Mouse (Mus musculus) heart, postnatal 36 days (tissue): ENCODE results near the gene Tuba8. TPM values are rescaled to one million over a fixed set of nuclear protein-coding genes. Genes with fewer than 3 reads are reported as not detected.

Experiments
- DNase-seq, 2 experiments: peaks; one replicate each; pipeline ENCODE4 v3.0.0; 2021 to 2022
- intact Hi-C: fragments of 180-260 bp; cut with DNase I; formaldehyde crosslinking; loops from one replicate; pipeline ENCODE4 v1.15.1; 2025
- total RNA-seq, 2 experiments: library from RNA; stranded (reverse); gene quantifications; 2 replicates each; pipeline ENCODE4 v1.2.3; 2021

The Tuba8 gene
- total RNA-seq, 2 experiments from 2014 or later: 94.4 to 144 TPM

DNA sequence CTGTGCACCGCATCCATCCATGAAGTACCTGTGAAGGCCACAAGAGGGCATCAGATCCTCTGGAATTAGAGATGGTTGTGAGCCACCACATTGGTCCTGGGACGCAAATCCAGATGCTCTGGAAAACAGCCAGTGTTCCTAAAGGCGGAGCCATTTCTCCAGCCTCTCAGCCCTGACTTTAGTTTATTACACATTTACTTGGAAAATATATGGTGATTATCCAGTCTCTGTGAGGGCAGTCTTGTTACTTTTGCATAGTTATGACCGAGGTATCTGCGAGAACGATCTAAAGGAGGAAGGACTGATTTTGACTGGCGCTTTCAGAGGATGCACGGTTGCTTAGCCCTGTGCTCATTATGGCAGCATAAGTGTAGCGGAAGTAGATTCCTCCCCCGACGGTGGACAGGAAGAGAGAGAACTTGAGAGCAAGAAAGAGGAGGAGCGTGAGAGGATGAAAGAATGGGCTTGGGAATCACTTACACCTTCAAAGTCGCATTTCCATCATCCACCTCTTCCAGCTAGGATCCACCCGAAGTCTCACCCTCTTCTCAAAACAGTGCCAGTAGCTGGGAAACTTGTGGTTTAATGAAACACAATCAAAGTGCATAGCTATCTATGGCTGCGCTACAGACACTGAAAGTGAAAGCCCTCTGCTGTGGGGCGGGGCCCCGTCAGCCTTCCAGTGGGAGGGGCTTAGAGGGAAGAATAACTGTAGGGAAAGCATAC lies 61.7 kb downstream of the Tuba8 start:
- DNase-seq: peak; percentile 84 to 86
- intact Hi-C loops: loop anchor here (1.0 to 5.0 kb wide), 6 partner anchors 27 to 340 kb away; partner anchors contain the start of gene Usp18

DNA sequence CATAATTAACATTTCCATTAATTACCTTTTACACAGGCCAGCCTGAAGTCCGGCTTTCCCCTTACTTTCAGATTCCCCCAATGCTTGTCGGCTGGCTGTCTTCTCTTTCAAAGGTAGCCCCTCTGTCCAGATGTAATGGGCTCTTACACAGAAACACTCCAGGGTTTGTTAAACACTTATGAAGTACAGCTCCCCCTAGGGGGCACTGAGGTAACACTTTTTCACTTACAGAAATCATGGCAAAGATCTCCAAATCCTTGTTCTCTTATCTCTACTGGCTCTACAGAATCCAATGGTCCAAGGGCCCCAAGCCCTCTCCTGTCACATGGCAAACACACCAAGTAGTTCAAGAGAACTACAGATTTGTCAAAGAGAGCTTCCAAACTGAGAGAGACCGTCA lies 63.9 kb downstream of the Tuba8 start:
- intact Hi-C loops: loop anchor here (5.0 kb wide), 2 partner anchors 63 to 338 kb away; no protein-coding TSS in a partner anchor
- DNase-seq: no peak

Other genes starting within 250 kb of the Tuba8 start
- 100 to 1,000 TPM; 119 to 136 TPM for gene Mical3, start 79.7 kb upstream of the Tuba8 start, total RNA-seq
- gene Pex26, start 27.0 kb upstream of the Tuba8 start, total RNA-seq: 1 to 10 TPM; 5.5 to 6.3 TPM
- gene Usp18, start 35.2 kb downstream of the Tuba8 start, total RNA-seq: 1 to 10 TPM; 1.6 to 2.7 TPM
- gene Slc6a13, start 89.5 kb downstream of the Tuba8 start, total RNA-seq: under 1 TPM in 1 of 2 experiments, not detected in 1; 0.41 TPM
- not detected for gene Slc6a12, start 132.4 kb downstream of the Tuba8 start, total RNA-seq